Mouse (Mus musculus): ENCODE data around the gene Slc11a1. TPM values are rescaled to one million over a fixed set of nuclear protein-coding genes. Genes with fewer than 3 reads are reported as not detected.

Gene Slc11a1
- polyA plus RNA-seq, 1 experiment, result 588 TPM

DNA sequence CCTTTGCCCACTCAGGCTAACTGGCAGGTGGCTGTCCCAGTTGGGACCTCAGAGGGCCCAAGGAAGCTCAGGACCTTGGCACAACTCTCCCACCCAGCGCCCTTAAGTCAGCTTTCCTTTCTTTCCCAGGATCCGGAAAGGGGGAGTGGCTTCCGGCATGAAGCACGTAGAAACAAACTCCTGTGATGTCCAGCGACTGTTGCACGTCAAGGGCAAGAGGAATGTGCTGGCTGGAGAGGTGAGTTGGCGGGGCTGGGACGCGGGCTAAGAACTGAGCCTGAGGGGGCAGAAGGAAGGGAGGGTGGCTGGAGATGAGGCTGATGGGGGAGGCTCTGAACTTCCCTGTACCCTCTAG is 44.4 kb downstream of the Slc11a1 start:
- H3K4me3 ChIP-seq (ENCODE audit: insufficient read depth, low read length), result no peak overlapping the region
- no peaks in the 10 kb centered on the region for H3K4me1 ChIP-seq (ENCODE audit: control insufficient read depth, insufficient read depth, low read length)
- TF ChIP-seq POLR2A (IDR thresholded peaks at IDR 0.05; ENCODE audit: borderline replicate concordance, low read depth, low read length) (no peak), CTCF (IDR thresholded peaks at IDR 0.05; ENCODE audit: low read depth, low read length) (no peak)
- no peak overlapping the region for H3K27ac ChIP-seq (ENCODE audit: insufficient read depth, low read depth, low read length)

DNA sequence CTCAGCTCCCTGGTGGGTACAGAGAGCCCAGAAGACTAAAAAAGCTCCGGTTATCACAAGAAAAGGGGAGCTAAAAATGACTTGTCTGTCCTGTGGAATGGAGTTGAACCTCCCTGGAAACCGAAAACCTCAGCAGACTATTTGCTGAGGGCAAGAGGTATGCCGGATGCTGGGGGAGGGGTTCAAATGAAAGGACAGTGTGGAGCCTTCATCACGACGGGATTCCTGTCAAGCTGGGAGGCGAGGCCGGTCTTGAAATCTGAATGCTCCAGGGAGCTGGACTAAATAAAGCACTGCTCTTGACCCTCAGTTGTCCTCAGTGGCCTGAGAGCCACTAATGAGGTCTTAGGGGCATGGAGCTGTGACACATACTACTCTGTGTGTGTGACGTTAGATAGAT is 48.2 kb downstream of the Slc11a1 start:
- peaks cover 13% of the 10 kb centered on the region for H3K4me1 ChIP-seq (ENCODE audit: control insufficient read depth, insufficient read depth, low read length)
- no peak for TF ChIP-seq CTCF (IDR thresholded peaks at IDR 0.05; ENCODE audit: low read depth, low read length)
- no peak for TF ChIP-seq POLR2A (IDR thresholded peaks at IDR 0.05; ENCODE audit: borderline replicate concordance, low read depth, low read length)
- H3K27ac ChIP-seq (ENCODE audit: insufficient read depth, low read depth, low read length), result no peak overlapping the region
- no peak overlapping the region for H3K4me3 ChIP-seq (ENCODE audit: insufficient read depth, low read length)

DNA sequence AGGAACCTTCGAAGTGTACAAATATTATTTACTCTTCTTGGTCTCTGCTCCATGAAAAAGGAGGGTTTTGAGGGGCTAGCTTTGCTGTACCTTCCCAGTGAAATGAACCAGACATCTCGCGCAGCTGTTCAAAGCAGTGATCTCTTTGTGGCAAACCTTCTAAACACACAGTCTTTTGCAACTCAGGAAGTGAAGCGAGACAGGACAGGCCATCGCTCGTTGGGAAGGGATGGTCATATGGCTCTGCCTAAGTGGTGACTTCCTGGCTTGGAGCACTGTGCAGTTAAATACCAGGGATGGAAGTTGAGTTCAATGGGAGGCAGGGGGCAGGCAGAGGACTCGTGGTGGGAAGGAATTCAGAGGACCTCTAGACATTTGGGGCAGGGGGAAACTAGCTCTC is 50.9 kb downstream of the Slc11a1 start:
- H3K4me3 ChIP-seq (ENCODE audit: insufficient read depth, low read length), result no peak overlapping the region
- H3K27ac ChIP-seq (ENCODE audit: insufficient read depth, low read depth, low read length), result no peak overlapping the region
- H3K4me1 ChIP-seq (ENCODE audit: control insufficient read depth, insufficient read depth, low read length), result peaks cover 13% of the 10 kb centered on the region
- TF ChIP-seq POLR2A (IDR thresholded peaks at IDR 0.05; ENCODE audit: borderline replicate concordance, low read depth, low read length) (no peak), CTCF (IDR thresholded peaks at IDR 0.05; ENCODE audit: low read depth, low read length) (no peak)

DNA sequence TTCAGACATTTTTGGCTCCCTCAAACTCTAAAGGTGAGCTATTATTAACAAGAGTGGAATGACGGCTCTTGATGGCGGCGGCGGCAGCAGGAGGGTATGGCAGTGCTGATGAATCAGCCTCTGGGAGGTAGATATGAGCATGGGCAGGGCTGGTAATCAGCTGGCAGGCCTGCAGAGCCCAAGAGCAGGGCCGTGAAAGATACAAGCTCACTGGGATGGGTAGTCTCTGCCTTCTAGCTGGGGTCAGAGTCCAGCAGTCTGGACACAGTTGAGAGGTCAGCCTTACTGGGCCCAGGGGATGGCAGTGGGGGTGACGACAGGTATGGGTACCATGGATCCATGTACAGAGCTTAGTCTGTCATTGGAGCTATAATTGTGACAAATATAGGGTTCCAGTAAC is 58.2 kb downstream of the Slc11a1 start:
- no peak overlapping the region for H3K4me3 ChIP-seq (ENCODE audit: insufficient read depth, low read length)
- peaks cover 33% of the 10 kb centered on the region for H3K4me1 ChIP-seq (ENCODE audit: control insufficient read depth, insufficient read depth, low read length)
- TF ChIP-seq CTCF (IDR thresholded peaks at IDR 0.05; ENCODE audit: low read depth, low read length) (no peak), POLR2A (IDR thresholded peaks at IDR 0.05; ENCODE audit: borderline replicate concordance, low read depth, low read length) (no peak)
- no peak overlapping the region for H3K27ac ChIP-seq (ENCODE audit: insufficient read depth, low read depth, low read length)

DNA sequence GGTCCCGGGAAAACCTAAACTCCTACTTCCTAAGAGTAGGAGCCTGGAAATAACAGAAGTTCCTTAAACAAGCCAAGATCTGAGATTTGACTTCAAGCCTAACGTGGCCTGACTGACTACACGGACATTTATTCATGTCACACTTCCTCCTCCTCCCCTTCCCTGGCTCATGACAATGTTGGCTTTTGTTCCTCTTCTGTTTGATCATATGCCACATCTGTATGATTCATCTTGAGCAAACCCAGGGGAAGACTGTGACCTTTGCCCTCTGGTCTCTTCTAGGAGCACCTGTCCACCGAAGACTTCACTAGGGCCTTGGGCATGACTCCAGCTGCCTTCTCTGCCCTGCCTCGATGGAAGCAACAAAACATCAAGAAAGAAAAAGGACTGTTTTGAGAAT is 59.6 kb downstream of the Slc11a1 start:
- no peak overlapping the region for H3K4me3 ChIP-seq (ENCODE audit: insufficient read depth, low read length)
- TF ChIP-seq CTCF (IDR thresholded peaks at IDR 0.05; ENCODE audit: low read depth, low read length) (no peak), POLR2A (IDR thresholded peaks at IDR 0.05; ENCODE audit: borderline replicate concordance, low read depth, low read length) (no peak)
- H3K4me1 ChIP-seq (ENCODE audit: control insufficient read depth, insufficient read depth, low read length), result peaks cover 46% of the 10 kb centered on the region
- H3K27ac ChIP-seq (ENCODE audit: insufficient read depth, low read depth, low read length), result peak overlapping the region; percentile 77

DNA sequence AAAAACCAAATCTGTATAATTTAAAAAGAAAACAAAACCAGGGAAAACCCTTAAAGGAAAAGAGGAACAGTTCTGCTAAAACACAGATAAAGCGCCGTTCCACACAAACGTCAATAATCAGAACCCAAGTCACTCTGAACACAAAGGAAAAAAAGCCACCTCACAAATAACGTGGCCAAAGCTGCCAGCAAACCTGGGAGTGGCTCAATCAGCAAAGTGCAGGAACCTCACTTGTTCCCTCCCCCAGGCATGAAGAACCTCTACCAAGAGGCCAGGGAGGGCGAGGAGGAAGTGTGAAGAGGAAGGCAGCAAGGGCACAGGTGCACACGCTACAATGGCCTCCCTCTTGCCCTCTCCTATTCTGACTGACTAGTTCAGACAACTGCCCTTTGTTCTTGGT is 60.6 kb downstream of the Slc11a1 start:
- H3K4me3 ChIP-seq (ENCODE audit: insufficient read depth, low read length), result no peak overlapping the region
- peaks cover 49% of the 10 kb centered on the region for H3K4me1 ChIP-seq (ENCODE audit: control insufficient read depth, insufficient read depth, low read length)
- TF ChIP-seq POLR2A (IDR thresholded peaks at IDR 0.05; ENCODE audit: borderline replicate concordance, low read depth, low read length) (no peak), CTCF (IDR thresholded peaks at IDR 0.05; ENCODE audit: low read depth, low read length) (no peak)
- H3K27ac ChIP-seq (ENCODE audit: insufficient read depth, low read depth, low read length), result peak overlapping the region; percentile 67

Other genes starting within 250 kb of the Slc11a1 start
- gene Rufy4, start 249.7 kb upstream of the Slc11a1 start, polyA plus RNA-seq (2012; ENCODE audit: insufficient read depth, insufficient read length, missing spikeins), result not detected in 2 replicates
- gene Cxcr2, start 221.2 kb upstream of the Slc11a1 start, polyA plus RNA-seq (2012; ENCODE audit: insufficient read depth, insufficient read length, missing spikeins), result not detected in 2 replicates
- not detected in 2 replicates for gene Cxcr1, start 180.6 kb upstream of the Slc11a1 start, polyA plus RNA-seq (2012; ENCODE audit: insufficient read depth, insufficient read length, missing spikeins)
- gene Arpc2, start 139.1 kb upstream of the Slc11a1 start, polyA plus RNA-seq (2012; ENCODE audit: insufficient read depth, insufficient read length, missing spikeins), result 973 and 974 TPM in 2 replicates
- not detected in 2 replicates for gene Gpbar1, start 96.6 kb upstream of the Slc11a1 start, polyA plus RNA-seq (2012; ENCODE audit: insufficient read depth, insufficient read length, missing spikeins)
- gene Aamp, start 90.5 kb upstream of the Slc11a1 start, polyA plus RNA-seq (2012; ENCODE audit: insufficient read depth, insufficient read length, missing spikeins), result 104 and 124 TPM in 2 replicates
- gene Pnkd, start 90.3 kb upstream of the Slc11a1 start, polyA plus RNA-seq (2012; ENCODE audit: insufficient read depth, insufficient read length, missing spikeins), result 37.6 and 37.8 TPM in 2 replicates
- 73.6 and 74.7 TPM in 2 replicates for gene Tmbim1, start 69.6 kb upstream of the Slc11a1 start, polyA plus RNA-seq (2012; ENCODE audit: insufficient read depth, insufficient read length, missing spikeins)
- 0.60 and 0.76 TPM in 2 replicates for gene Catip, start 13.1 kb upstream of the Slc11a1 start, polyA plus RNA-seq (2012; ENCODE audit: insufficient read depth, insufficient read length, missing spikeins)
- gene Ctdsp1, start 16.3 kb downstream of the Slc11a1 start, polyA plus RNA-seq (2012; ENCODE audit: insufficient read depth, insufficient read length, missing spikeins), result 119 and 123 TPM in 2 replicates
- gene Vil1, start 34.2 kb downstream of the Slc11a1 start, polyA plus RNA-seq (2012; ENCODE audit: insufficient read depth, insufficient read length, missing spikeins), result not detected in 2 replicates
- gene Cnot9, start 130.9 kb downstream of the Slc11a1 start, polyA plus RNA-seq (2012; ENCODE audit: insufficient read depth, insufficient read length, missing spikeins), result 27.2 and 30.0 TPM in 2 replicates
- gene Plcd4, start 167.7 kb downstream of the Slc11a1 start, polyA plus RNA-seq (2012; ENCODE audit: insufficient read depth, insufficient read length, missing spikeins), result not detected in 2 replicates
- gene Usp37, start 169.1 kb downstream of the Slc11a1 start, polyA plus RNA-seq (2012; ENCODE audit: insufficient read depth, insufficient read length, missing spikeins), result 8.8 and 9.0 TPM in 2 replicates
- 7.2 and 8.7 TPM in 2 replicates for gene Zfp142, start 213.1 kb downstream of the Slc11a1 start, polyA plus RNA-seq (2012; ENCODE audit: insufficient read depth, insufficient read length, missing spikeins)
- gene Bcs1l, start 213.1 kb downstream of the Slc11a1 start, polyA plus RNA-seq (2012; ENCODE audit: insufficient read depth, insufficient read length, missing spikeins), result 9.8 and 10.3 TPM in 2 replicates
- 39.0 and 51.0 TPM in 2 replicates for gene Rnf25, start 226.2 kb downstream of the Slc11a1 start, polyA plus RNA-seq (2012; ENCODE audit: insufficient read depth, insufficient read length, missing spikeins)
- gene Stk36, start 226.2 kb downstream of the Slc11a1 start, polyA plus RNA-seq (2012; ENCODE audit: insufficient read depth, insufficient read length, missing spikeins), result 2.8 and 3.0 TPM in 2 replicates